Comparison of ENCODE assay signal across 31 mouse cellular contexts in genomic region chr15:82620531-82621202, GRCm38 (mm10). TPM values are rescaled to one million over a fixed set of nuclear protein-coding genes. Genes with fewer than 3 reads are reported as not detected.
A peak's percentile ranks its signal among the peaks of the same experiment; 100 is the strongest.
DNase-seq lines count a peak whose midpoint lies in the region; ATAC-seq and TF ChIP-seq lines count a peak whose summit lies in the region.
"Had no signal": no experiment of that assay in that cellular context is flagged by ENCODE, and none has a peak within 500 bp of the region (broad histone marks: within the 10 kb centered on the region; RNA-seq: fewer than 3 reads in every experiment).

TSS of gene Cyp2d34 (minus strand) at chr15:82620946.

- no peaks in the 10 kb centered on the region for H3K27me3 ChIP-seq in heart, adult 2 months (ENCODE audit: control insufficient read depth, insufficient read depth, low read length)
- no peaks in the 10 kb centered on the region for H3K27me3 ChIP-seq in limb, embryonic 11.5 days (ENCODE audit: control insufficient read depth, insufficient read depth, low read length)
- no peaks in the 10 kb centered on the region for H3K27me3 ChIP-seq in midbrain, embryonic 16.5 days (ENCODE audit: control insufficient read depth, insufficient read depth, low read depth, low read length)
- H3K27me3 ChIP-seq: forebrain, embryonic 12.5 days; heart, embryonic 13.5 days; hindbrain, embryonic 12.5 days; hindbrain, embryonic 15.5 days; Patski had no signal

- no peak for TF ChIP-seq CTCF in heart, adult 2 months (IDR thresholded peaks at IDR 0.05)

- peak; percentile 78 for DNase-seq in heart, adult 11 months
- DNase-seq in heart, adult 2 months: no peak
- peak; percentile 1 for DNase-seq in urinary bladder, postnatal 14 days (ENCODE audit: low spot score)
- DNase-seq in urinary bladder, adult 18-20 months (ENCODE audit: low spot score in 2 of 2): no peak
- DNase-seq in limb, embryonic 11.5 days (ENCODE audit: low spot score): peak; percentile 12
- DNase-seq: adrenal gland, postnatal 10 days; adrenal gland, postnatal 36 days; B cell, adult 2 months; cerebellum, adult 18-20 months; cerebellum, adult 9-10 months; cerebellum, postnatal 14 days; gastrocnemius, postnatal 10 days; gastrocnemius, postnatal 36 days; heart, postnatal 14 days had no signal

- H3K9me3 ChIP-seq in limb, embryonic 11.5 days (ENCODE audit: control insufficient read depth, low read length): no peaks in the 10 kb centered on the region
- H3K9me3 ChIP-seq in midbrain, embryonic 16.5 days (replicated peaks; ENCODE audit: control insufficient read depth, low read length, poor library complexity, severe bottlenecking): no peaks in the 10 kb centered on the region
- H3K9me3 ChIP-seq: G1E; hindbrain, embryonic 12.5 days; hindbrain, embryonic 15.5 days had no signal

- no peak within 1 kb of the TSS for H3K27ac ChIP-seq in heart, adult 2 months
- H3K27ac ChIP-seq in limb, embryonic 11.5 days (replicated peaks; ENCODE audit: low read depth, low read length): no peak within 1 kb of the TSS
- no peak within 1 kb of the TSS for H3K27ac ChIP-seq in midbrain, embryonic 16.5 days (ENCODE audit: low read length)
- H3K27ac ChIP-seq: forebrain, embryonic 12.5 days; heart, embryonic 13.5 days; hindbrain, embryonic 12.5 days; hindbrain, embryonic 15.5 days had no signal

- no peak for TF ChIP-seq EP300 in heart, adult 2 months (IDR thresholded peaks at IDR 0.05; ENCODE audit: insufficient read depth, low read depth, low read length)

- TF ChIP-seq POLR2A in heart, adult 2 months (IDR thresholded peaks at IDR 0.05; ENCODE audit: insufficient read depth, low read depth, low read length): no peak

- WGBS in heart, adult 2 months: 84% methylated on average over 7 of the region's 7 CpGs
- WGBS in limb, embryonic 11.5 days: 88% methylated on average over 7 of the region's 7 CpGs
- 91% methylated on average over 7 of the region's 7 CpGs for WGBS in midbrain, embryonic 16.5 days

- H3K4me3 ChIP-seq in heart, adult 2 months: no peak within 1 kb of the TSS
- no peak within 1 kb of the TSS for H3K4me3 ChIP-seq in limb, embryonic 11.5 days (ENCODE audit: low read depth, low read length)
- no peak within 1 kb of the TSS for H3K4me3 ChIP-seq in midbrain, embryonic 16.5 days (ENCODE audit: low read depth, low read length)
- H3K4me3 ChIP-seq: forebrain, embryonic 12.5 days; heart, embryonic 13.5 days; hindbrain, embryonic 12.5 days; hindbrain, embryonic 15.5 days had no signal

- H3K4me1 ChIP-seq in heart, adult 2 months (ENCODE audit: control insufficient read depth, insufficient read depth, low read length): no peaks in the 10 kb centered on the region
- no peaks in the 10 kb centered on the region for H3K4me1 ChIP-seq in limb, embryonic 11.5 days (ENCODE audit: control insufficient read depth, insufficient read depth, low read length)
- no peaks in the 10 kb centered on the region for H3K4me1 ChIP-seq in midbrain, embryonic 16.5 days (ENCODE audit: control insufficient read depth, insufficient read depth, low read length)
- H3K4me1 ChIP-seq: forebrain, embryonic 12.5 days; heart, embryonic 13.5 days; hindbrain, embryonic 12.5 days; hindbrain, embryonic 15.5 days had no signal

- H3K36me3 ChIP-seq in heart, adult 2 months (ENCODE audit: control insufficient read depth, insufficient read depth, low read length): no peaks in the 10 kb centered on the region
- no peaks in the 10 kb centered on the region for H3K36me3 ChIP-seq in limb, embryonic 11.5 days (ENCODE audit: control insufficient read depth, insufficient read depth, low read length)
- no peaks in the 10 kb centered on the region for H3K36me3 ChIP-seq in midbrain, embryonic 16.5 days (ENCODE audit: control insufficient read depth, insufficient read depth, low read length)
- H3K36me3 ChIP-seq: forebrain, embryonic 12.5 days; G1E; heart, embryonic 13.5 days; hindbrain, embryonic 12.5 days; hindbrain, embryonic 15.5 days had no signal

- no peak for ATAC-seq in limb, embryonic 11.5 days (ENCODE audit: insufficient number of reproducible peaks, low FRiP score, low TSS enrichment, low read depth)
- ATAC-seq in midbrain, embryonic 16.5 days: no peak
- no peak for ATAC-seq in erythroid progenitor cell, adult 5-6 weeks (replicated peaks; ENCODE audit: low FRiP score, poor library complexity, severe bottlenecking)
- ATAC-seq: forebrain, embryonic 16.5 days; Patski had no signal

- H3K9ac ChIP-seq in heart, adult 2 months (ENCODE audit: low read depth, low read length): no peak within 1 kb of the TSS
- no peak within 1 kb of the TSS for H3K9ac ChIP-seq in limb, embryonic 11.5 days (ENCODE audit: low read length)
- no peak within 1 kb of the TSS for H3K9ac ChIP-seq in midbrain, embryonic 16.5 days (ENCODE audit: low read depth, low read length)
- H3K9ac ChIP-seq: forebrain, embryonic 12.5 days; heart, embryonic 13.5 days; hindbrain, embryonic 12.5 days; hindbrain, embryonic 15.5 days had no signal

- no peaks in the 10 kb centered on the region for H3K79me2 ChIP-seq in heart, adult 2 months (replicated peaks; ENCODE audit: control insufficient read depth, insufficient read depth, low read length)

- intact Hi-C loops in heart, adult 2 months (cut with DNase I): no loop called here

- no peak within 1 kb of the TSS for H3K4me2 ChIP-seq in limb, embryonic 11.5 days (ENCODE audit: low read depth, severe bottlenecking)
- H3K4me2 ChIP-seq in midbrain, embryonic 16.5 days (ENCODE audit: low read length): no peak within 1 kb of the TSS
- H3K4me2 ChIP-seq: forebrain, embryonic 12.5 days; heart, embryonic 13.5 days; hindbrain, embryonic 12.5 days; hindbrain, embryonic 15.5 days had no signal

RNA-seq across cellular contexts. Expression of gene Cyp2d34, which starts in this region (rescaled TPM):
- total RNA-seq in heart, adult 2 months (2021): not detected
- not detected in 2 replicates for polyA plus RNA-seq in heart, adult 2 months (2012; rRNA removed)
- polyA plus RNA-seq in limb, embryonic 11.5 days (2014; fragmentation: Nextera tagmentation; extraction: Ambion mirVana): not detected in 2 replicates
- not detected in 2 replicates for polyA plus RNA-seq in midbrain, embryonic 16.5 days (2015; fragmentation: Nextera tagmentation; extraction: Ambion mirVana)
- not detected in 2 replicates for total RNA-seq in erythroid progenitor cell, adult 5-6 weeks (2015; ENCODE audit: low replicate concordance)
- total RNA-seq in erythroid progenitor cell, adult 5-6 weeks (2017; ENCODE audit: low replicate concordance): not detected in 2 replicates
- total RNA-seq: adrenal gland, adult 18-20 months; adrenal gland, postnatal 10 days; adrenal gland, postnatal 36 days; CH12.LX; gastrocnemius, adult 18-20 months; gastrocnemius, postnatal 10 days; gastrocnemius, postnatal 36 days; granulocyte monocyte progenitor cell, adult 5-6 weeks; heart, postnatal 14 days; hematopoietic stem cell, adult 5-6 weeks had no signal
- polyA plus RNA-seq: embryonic facial prominence, embryonic 11.5 days; embryonic facial prominence, embryonic 14.5 days; forebrain, embryonic 12.5 days; forebrain, embryonic 16.5 days; G1E; heart, embryonic 13.5 days; heart, embryonic 16.5 days; hindbrain, embryonic 12.5 days; hindbrain, embryonic 15.5 days; Patski had no signal

Comparison
In these comparisons a context has a peak if more than half of its experiments do, and no peak if none do; other contexts are left out.
1. DNase-seq: peak in heart, adult 11 months (single experiment) and urinary bladder, postnatal 14 days (single experiment); none in heart, adult 2 months (0 of 2) and urinary bladder, adult 18-20 months (0 of 2).
2. Peak in DNase-seq in limb, embryonic 11.5 days; RNA of the gene not detected or under 1 TPM.